In the genomic region with DNA sequence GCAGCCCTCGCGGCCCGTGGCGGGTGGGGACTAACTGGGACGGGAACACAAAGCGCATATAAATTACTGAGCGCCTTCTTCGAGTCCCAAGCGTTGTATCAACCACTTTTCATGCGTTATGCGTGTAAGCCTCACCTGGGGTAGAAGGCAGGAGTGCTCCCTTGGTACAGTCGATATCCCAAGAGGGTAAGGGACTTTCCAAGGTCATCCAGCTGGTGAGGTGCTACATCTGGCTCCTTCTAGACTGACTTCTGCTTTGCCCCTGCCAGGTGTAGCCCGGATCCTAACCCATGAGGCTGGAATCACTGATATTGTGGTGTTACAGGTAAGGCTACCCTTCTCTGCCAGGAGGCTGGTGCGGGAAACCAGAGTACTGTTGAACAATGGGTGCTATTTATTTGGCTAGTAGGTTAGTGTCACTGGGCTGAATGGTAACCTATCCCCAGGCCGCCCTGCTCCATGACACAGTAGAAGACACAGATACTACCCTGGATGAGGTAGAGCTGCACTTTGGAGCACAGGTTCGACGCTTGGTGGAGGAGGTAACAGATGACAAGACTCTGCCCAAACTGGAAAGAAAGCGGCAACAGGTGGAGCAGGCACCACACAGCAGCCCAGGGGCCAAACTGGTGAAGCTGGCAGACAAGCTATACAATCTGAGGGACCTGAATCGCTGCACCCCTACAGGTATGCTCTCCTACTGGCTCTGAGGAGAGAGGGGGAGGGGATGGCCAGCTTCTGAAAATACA, we compare ENCODE assay signal across 8 mouse cellular contexts. TPM values are rescaled to one million over a fixed set of nuclear protein-coding genes. Genes with fewer than 3 reads are reported as not detected.
A peak's percentile ranks its signal among the peaks of the same experiment; 100 is the strongest.
DNase-seq lines count a peak whose midpoint lies in the region; ATAC-seq lines count a peak whose summit lies in the region.

No protein-coding gene starts in this region.

- peak overlapping the region; percentile 75 for H3K9ac ChIP-seq in kidney, embryonic 15.5 days
- peak overlapping the region; percentile 77 for H3K9ac ChIP-seq in hindbrain, embryonic 13.5 days
- peak overlapping the region; percentile 70 for H3K9ac ChIP-seq in midbrain, embryonic 14.5 days (replicated peaks; ENCODE audit: low read length)

- no peaks in the 10 kb centered on the region for H3K27me3 ChIP-seq in kidney, embryonic 15.5 days
- no peaks in the 10 kb centered on the region for H3K27me3 ChIP-seq in hindbrain, embryonic 13.5 days
- H3K27me3 ChIP-seq in midbrain, embryonic 14.5 days (ENCODE audit: control insufficient read depth, insufficient read depth, low read length): no peaks in the 10 kb centered on the region

- H3K4me3 ChIP-seq in kidney, embryonic 15.5 days (replicated peaks): peak overlapping the region; percentile 59
- peak overlapping the region; percentile 66 for H3K4me3 ChIP-seq in brown adipose tissue, adult 24 weeks (ENCODE audit: insufficient read depth, low read depth, low read length)
- peak overlapping the region; percentile 51 for H3K4me3 ChIP-seq in hindbrain, embryonic 13.5 days
- H3K4me3 ChIP-seq in midbrain, embryonic 14.5 days (replicated peaks; ENCODE audit: low read depth, low read length): peak overlapping the region; percentile 44

- peaks cover 5% of the 10 kb centered on the region; the same call in 1 of the 2 replicates for H3K36me3 ChIP-seq in kidney, embryonic 15.5 days
- H3K36me3 ChIP-seq in hindbrain, embryonic 13.5 days: peaks cover 5% of the 10 kb centered on the region; the same call in 1 of the 2 replicates
- no peaks in the 10 kb centered on the region for H3K36me3 ChIP-seq in midbrain, embryonic 14.5 days (ENCODE audit: control insufficient read depth, insufficient read depth, low read length)

- H3K4me1 ChIP-seq in kidney, embryonic 15.5 days: peaks cover 51% of the 10 kb centered on the region
- H3K4me1 ChIP-seq in brown adipose tissue, adult 24 weeks (ENCODE audit: control insufficient read depth, insufficient read depth, insufficient read length, low read length): peaks cover 11% of the 10 kb centered on the region
- peaks cover 43% of the 10 kb centered on the region for H3K4me1 ChIP-seq in hindbrain, embryonic 13.5 days (replicated peaks)
- H3K4me1 ChIP-seq in midbrain, embryonic 14.5 days (ENCODE audit: control insufficient read depth, insufficient read depth, low read length): peaks cover 32% of the 10 kb centered on the region

- no peak for ATAC-seq in kidney, embryonic 15.5 days (replicated peaks; ENCODE audit: low FRiP score)
- peak; percentile 15 for ATAC-seq in hindbrain, embryonic 13.5 days (ENCODE audit: low FRiP score)
- peak; percentile 11; the same call in 1 of the 2 replicates for ATAC-seq in midbrain, embryonic 14.5 days (ENCODE audit: low FRiP score, low TSS enrichment)
- ATAC-seq in CD4-positive, CD25-positive, alpha-beta regulatory T cell, adult 4 months: no peak
- ATAC-seq in cerebellum, adult (ENCODE audit: insufficient number of reproducible peaks, low FRiP score, low TSS enrichment): no peak

- H3K9me3 ChIP-seq in kidney, embryonic 15.5 days (replicated peaks): no peaks in the 10 kb centered on the region
- H3K9me3 ChIP-seq in hindbrain, embryonic 13.5 days: no peaks in the 10 kb centered on the region
- no peaks in the 10 kb centered on the region for H3K9me3 ChIP-seq in midbrain, embryonic 14.5 days (ENCODE audit: control insufficient read depth, low read length)

- H3K27ac ChIP-seq in kidney, embryonic 15.5 days: peak overlapping the region; percentile 77
- peak overlapping the region; percentile 66 for H3K27ac ChIP-seq in brown adipose tissue, adult 24 weeks (replicated peaks; ENCODE audit: low read depth, low read length)
- H3K27ac ChIP-seq in hindbrain, embryonic 13.5 days: peak overlapping the region; percentile 87
- H3K27ac ChIP-seq in midbrain, embryonic 14.5 days (replicated peaks; ENCODE audit: low read depth, low read length): peak overlapping the region; percentile 70

- no peak for DNase-seq in kidney, postnatal 10 days
- DNase-seq in midbrain, embryonic 14.5 days: no peak
- DNase-seq in cerebellum, postnatal 36 days: no peak

- WGBS in kidney, embryonic 15.5 days: 23% methylated on average over 19 of the region's 19 CpGs
- WGBS in hindbrain, embryonic 13.5 days: 28% methylated on average over 19 of the region's 19 CpGs
- 27% methylated on average over 19 of the region's 19 CpGs for WGBS in midbrain, embryonic 14.5 days

- H3K4me2 ChIP-seq in kidney, embryonic 15.5 days: peak overlapping the region; percentile 85
- H3K4me2 ChIP-seq in hindbrain, embryonic 13.5 days: peak overlapping the region; percentile 79
- H3K4me2 ChIP-seq in midbrain, embryonic 14.5 days (ENCODE audit: low read length): peak overlapping the region; percentile 76

RNA-seq across cellular contexts. Expression of a gene that starts 0.5 kb away (rescaled TPM):
- polyA plus RNA-seq in kidney, embryonic 15.5 days (2015; fragmentation: Nextera tagmentation; extraction: Ambion mirVana): 18.9 and 21.1 TPM in 2 replicates
- polyA plus RNA-seq in brown adipose tissue, adult 24 weeks (2012; ENCODE audit: insufficient read depth, insufficient read length, missing spikeins): 35.2 and 35.6 TPM in 2 replicates
- polyA plus RNA-seq in hindbrain, embryonic 13.5 days (2015; fragmentation: Nextera tagmentation; extraction: Ambion mirVana): 19.6 and 21.4 TPM in 2 replicates
- polyA plus RNA-seq in midbrain, embryonic 14.5 days (2014; fragmentation: Nextera tagmentation; extraction: Ambion mirVana): 28.7 and 34.8 TPM in 2 replicates
- 1 to 10 TPM; 6.9 to 7.2 TPM for polyA plus RNA-seq in CD4-positive, CD25-positive, alpha-beta regulatory T cell, adult 4 months (2017; shearing (Covaris generic))

RNA-seq across cellular contexts. Expression of a gene that starts 2.6 kb away (rescaled TPM):
- polyA plus RNA-seq in kidney, embryonic 15.5 days (2015; fragmentation: Nextera tagmentation; extraction: Ambion mirVana): 38.9 and 41.1 TPM in 2 replicates
- polyA plus RNA-seq in brown adipose tissue, adult 24 weeks (2012; ENCODE audit: insufficient read depth, insufficient read length, missing spikeins): 12.8 and 19.7 TPM in 2 replicates
- 55.5 and 61.5 TPM in 2 replicates for polyA plus RNA-seq in hindbrain, embryonic 13.5 days (2015; fragmentation: Nextera tagmentation; extraction: Ambion mirVana)
- polyA plus RNA-seq in midbrain, embryonic 14.5 days (2014; fragmentation: Nextera tagmentation; extraction: Ambion mirVana): 42.7 and 43.7 TPM in 2 replicates
- 10 to 100 TPM; 38.1 to 79.1 TPM for polyA plus RNA-seq in CD4-positive, CD25-positive, alpha-beta regulatory T cell, adult 4 months (2017; shearing (Covaris generic))

RNA-seq across cellular contexts. Expression of a gene that starts 19.2 kb away (rescaled TPM):
- 9.5 and 12.3 TPM in 2 replicates for polyA plus RNA-seq in kidney, embryonic 15.5 days (2015; fragmentation: Nextera tagmentation; extraction: Ambion mirVana)
- polyA plus RNA-seq in brown adipose tissue, adult 24 weeks (2012; ENCODE audit: insufficient read depth, insufficient read length, missing spikeins): 3.7 and 7.2 TPM in 2 replicates
- polyA plus RNA-seq in hindbrain, embryonic 13.5 days (2015; fragmentation: Nextera tagmentation; extraction: Ambion mirVana): 14.5 and 16.1 TPM in 2 replicates
- 14.6 and 16.5 TPM in 2 replicates for polyA plus RNA-seq in midbrain, embryonic 14.5 days (2014; fragmentation: Nextera tagmentation; extraction: Ambion mirVana)
- polyA plus RNA-seq in CD4-positive, CD25-positive, alpha-beta regulatory T cell, adult 4 months (2017; shearing (Covaris generic)): 1 to 10 TPM; 6.0 to 6.1 TPM

RNA-seq across cellular contexts. Expression of a gene that starts 27.7 kb away (rescaled TPM):
- 16.2 and 20.8 TPM in 2 replicates for polyA plus RNA-seq in kidney, embryonic 15.5 days (2015; fragmentation: Nextera tagmentation; extraction: Ambion mirVana)
- polyA plus RNA-seq in brown adipose tissue, adult 24 weeks (2012; ENCODE audit: insufficient read depth, insufficient read length, missing spikeins): 56.3 and 65.8 TPM in 2 replicates
- polyA plus RNA-seq in hindbrain, embryonic 13.5 days (2015; fragmentation: Nextera tagmentation; extraction: Ambion mirVana): 20.8 and 23.4 TPM in 2 replicates
- 18.1 and 19.5 TPM in 2 replicates for polyA plus RNA-seq in midbrain, embryonic 14.5 days (2014; fragmentation: Nextera tagmentation; extraction: Ambion mirVana)
- polyA plus RNA-seq in CD4-positive, CD25-positive, alpha-beta regulatory T cell, adult 4 months (2017; shearing (Covaris generic)): 10 to 100 TPM; 10.4 to 22.3 TPM

RNA-seq across cellular contexts. Expression of a gene that starts 44.3 kb away (rescaled TPM):
- 14.9 and 18.5 TPM in 2 replicates for polyA plus RNA-seq in kidney, embryonic 15.5 days (2015; fragmentation: Nextera tagmentation; extraction: Ambion mirVana)
- polyA plus RNA-seq in brown adipose tissue, adult 24 weeks (2012; ENCODE audit: insufficient read depth, insufficient read length, missing spikeins): 5.6 and 5.8 TPM in 2 replicates
- polyA plus RNA-seq in hindbrain, embryonic 13.5 days (2015; fragmentation: Nextera tagmentation; extraction: Ambion mirVana): 6.1 and 6.9 TPM in 2 replicates
- 1.6 and 3.2 TPM in 2 replicates for polyA plus RNA-seq in midbrain, embryonic 14.5 days (2014; fragmentation: Nextera tagmentation; extraction: Ambion mirVana)
- 1 to 10 TPM in 1 of 2 experiments, under 1 TPM in 1; 0.11 to 2.5 TPM for polyA plus RNA-seq in CD4-positive, CD25-positive, alpha-beta regulatory T cell, adult 4 months (2017; shearing (Covaris generic))

Comparison
In these comparisons a context has a peak if more than half of its experiments do, and no peak if none do; other contexts are left out.
1. ATAC-seq: peak in hindbrain, embryonic 13.5 days (single experiment) and midbrain, embryonic 14.5 days (single experiment); none in kidney, embryonic 15.5 days (single experiment), CD4-positive, CD25-positive, alpha-beta regulatory T cell, adult 4 months (single experiment) and cerebellum, adult (single experiment).
2. Peak in every context shown above with its lines, with median percentiles within 50 percentile points of each other: H3K27ac ChIP-seq, H3K4me2 ChIP-seq, H3K4me3 ChIP-seq and H3K9ac ChIP-seq.